Mouse (Mus musculus) lung, postnatal 36 days (tissue): Measurements from ENCODE around the gene Ildr2.

Experiments
- DNase-seq: peaks from one replicate; pipeline ENCODE4 v3.0.0; 2022; ENCODE audit warnings: mixed read lengths

The Ildr2 gene

GRCm38 (mm10) chr1:166284390-166284789, 30.5 kb downstream of the Ildr2 start:
- DNase-seq, result no peak

- no peak for DNase-seq
Measured at GRCm38 (mm10) chr1:166286231-166286630, 32.3 kb downstream of the Ildr2 start.

GRCm38 (mm10) chr1:166290562-166290961, 36.6 kb downstream of the Ildr2 start:
- no peak for DNase-seq

GRCm38 (mm10) chr1:166293086-166293485, 39.1 kb downstream of the Ildr2 start:
- no peak for DNase-seq

GRCm38 (mm10) chr1:166295548-166295947, 41.6 kb downstream of the Ildr2 start:
- DNase-seq, result no peak

- no peak for DNase-seq
Measured at GRCm38 (mm10) chr1:166296371-166296770, 42.4 kb downstream of the Ildr2 start.

GRCm38 (mm10) chr1:166296971-166297370, 43.0 kb downstream of the Ildr2 start:
- no peak for DNase-seq

GRCm38 (mm10) chr1:166297499-166298111, 43.7 kb downstream of the Ildr2 start:
- no peak for DNase-seq

- DNase-seq, result no peak
Measured at GRCm38 (mm10) chr1:166298884-166299283, 44.9 kb downstream of the Ildr2 start.

- no peak for DNase-seq
Measured at GRCm38 (mm10) chr1:166299821-166300220, 45.9 kb downstream of the Ildr2 start.

GRCm38 (mm10) chr1:166300526-166300925, 46.6 kb downstream of the Ildr2 start:
- DNase-seq, result no peak

GRCm38 (mm10) chr1:166304352-166305240, 50.7 kb downstream of the Ildr2 start:
- DNase-seq, result no peak

- no peak for DNase-seq
Measured at GRCm38 (mm10) chr1:166308471-166308850, 54.5 kb downstream of the Ildr2 start.

- DNase-seq, result peak; percentile 6
Measured at GRCm38 (mm10) chr1:166308851-166309715, 55.1 kb downstream of the Ildr2 start.

GRCm38 (mm10) chr1:166311151-166311550, 57.2 kb downstream of the Ildr2 start:
- no peak for DNase-seq

GRCm38 (mm10) chr1:166313637-166314036, 59.7 kb downstream of the Ildr2 start:
- DNase-seq, result no peak

GRCm38 (mm10) chr1:166315706-166316105, 61.8 kb downstream of the Ildr2 start:
- DNase-seq, result no peak

- DNase-seq, result peak; percentile 79
Measured at GRCm38 (mm10) chr1:166319132-166319698, 65.3 kb downstream of the Ildr2 start.

GRCm38 (mm10) chr1:166326421-166326820, 72.5 kb downstream of the Ildr2 start:
- no peak for DNase-seq

- DNase-seq, result no peak
Measured at GRCm38 (mm10) chr1:166330752-166331151, 76.8 kb downstream of the Ildr2 start.

- peak; percentile 70 for DNase-seq
Measured at GRCm38 (mm10) chr1:166339110-166339509, 85.2 kb downstream of the Ildr2 start.

- DNase-seq, result no peak
Measured at GRCm38 (mm10) chr1:166342060-166342459, 88.1 kb downstream of the Ildr2 start.

- no peak for DNase-seq
Measured at GRCm38 (mm10) chr1:166342539-166342938, 88.6 kb downstream of the Ildr2 start.
